Mouse (Mus musculus): ENCODE measurements around the gene Ripor3. TPM values are rescaled to one million over a fixed set of nuclear protein-coding genes. Genes with fewer than 3 reads are reported as not detected.
A peak's percentile ranks its signal among the peaks of the same experiment; 100 is the strongest.

The Ripor3 gene
- polyA plus RNA-seq, 1 experiment = 2.4 TPM

GRCm38 (mm10) chr2:167995870-167996635 is 14.4 kb downstream of the Ripor3 start:
- no peaks in the 10 kb centered on the region for H3K9me3 ChIP-seq (replicated peaks; ENCODE audit: control insufficient read depth, insufficient read depth, low read length, poor library complexity, severe bottlenecking)
- no peaks in the 10 kb centered on the region for H3K27me3 ChIP-seq (ENCODE audit: control insufficient read depth, insufficient read depth, low read length, poor library complexity, severe bottlenecking)
- H3K27ac ChIP-seq (ENCODE audit: insufficient read depth, low read length) = no peak overlapping the region
- H3K9ac ChIP-seq (ENCODE audit: low read depth, poor library complexity, severe bottlenecking) = no peak overlapping the region
- no peaks in the 10 kb centered on the region for H3K36me3 ChIP-seq (ENCODE audit: control insufficient read depth, insufficient read depth, low read length, poor library complexity, severe bottlenecking)
- H3K4me3 ChIP-seq (ENCODE audit: low read depth, low read length) = no peak overlapping the region
- no peak for TF ChIP-seq CTCF (IDR thresholded peaks at IDR 0.05; ENCODE audit: low read depth, low read length)
- no peak for TF ChIP-seq POLR2A (IDR thresholded peaks at IDR 0.05; ENCODE audit: insufficient read depth, low read length)
- no peak for TF ChIP-seq EP300 (IDR thresholded peaks at IDR 0.05; ENCODE audit: insufficient read depth, low read depth, low read length)
- H3K4me1 ChIP-seq (ENCODE audit: control insufficient read depth, insufficient read depth, low read length) = no peaks in the 10 kb centered on the region

GRCm38 (mm10) chr2:167993260-167993659 is 17.2 kb downstream of the Ripor3 start:
- Histone ChIP-seq H3K36me3 (ENCODE audit: control insufficient read depth, insufficient read depth, low read length, poor library complexity, severe bottlenecking) (no peaks in the 10 kb centered on the region), H3K27me3 (ENCODE audit: control insufficient read depth, insufficient read depth, low read length, poor library complexity, severe bottlenecking) (no peaks in the 10 kb centered on the region), H3K4me1 (ENCODE audit: control insufficient read depth, insufficient read depth, low read length) (no peaks in the 10 kb centered on the region), H3K9ac (ENCODE audit: low read depth, poor library complexity, severe bottlenecking) (no peak overlapping the region), H3K27ac (ENCODE audit: insufficient read depth, low read length) (no peak overlapping the region), H3K9me3 (replicated peaks; ENCODE audit: control insufficient read depth, insufficient read depth, low read length, poor library complexity, severe bottlenecking) (no peaks in the 10 kb centered on the region), H3K4me3 (ENCODE audit: low read depth, low read length) (no peak overlapping the region)
- TF ChIP-seq CTCF (IDR thresholded peaks at IDR 0.05; ENCODE audit: low read depth, low read length) (no peak), EP300 (IDR thresholded peaks at IDR 0.05; ENCODE audit: insufficient read depth, low read depth, low read length) (no peak), POLR2A (IDR thresholded peaks at IDR 0.05; ENCODE audit: insufficient read depth, low read length) (no peak)

- TF ChIP-seq POLR2A (IDR thresholded peaks at IDR 0.05; ENCODE audit: insufficient read depth, low read length) (no peak), EP300 (IDR thresholded peaks at IDR 0.05; ENCODE audit: insufficient read depth, low read depth, low read length) (no peak), CTCF (IDR thresholded peaks at IDR 0.05; ENCODE audit: low read depth, low read length) (no peak)
- no peaks in the 10 kb centered on the region for H3K36me3 ChIP-seq (ENCODE audit: control insufficient read depth, insufficient read depth, low read length, poor library complexity, severe bottlenecking)
- peak overlapping the region; percentile 22; the same call in 1 of the 2 replicates for H3K9ac ChIP-seq (ENCODE audit: low read depth, poor library complexity, severe bottlenecking)
- H3K4me3 ChIP-seq (ENCODE audit: low read depth, low read length) = peak overlapping the region; percentile 46
- H3K9me3 ChIP-seq (replicated peaks; ENCODE audit: control insufficient read depth, insufficient read depth, low read length, poor library complexity, severe bottlenecking) = no peaks in the 10 kb centered on the region
- no peaks in the 10 kb centered on the region for H3K27me3 ChIP-seq (ENCODE audit: control insufficient read depth, insufficient read depth, low read length, poor library complexity, severe bottlenecking)
- no peaks in the 10 kb centered on the region for H3K4me1 ChIP-seq (ENCODE audit: control insufficient read depth, insufficient read depth, low read length)
- no peak overlapping the region for H3K27ac ChIP-seq (ENCODE audit: insufficient read depth, low read length)
Measured at GRCm38 (mm10) chr2:167989310-167989709, 21.1 kb downstream of the Ripor3 start.

- Histone ChIP-seq H3K4me1 (ENCODE audit: control insufficient read depth, insufficient read depth, low read length) (no peaks in the 10 kb centered on the region), H3K9ac (ENCODE audit: low read depth, poor library complexity, severe bottlenecking) (no peak overlapping the region), H3K9me3 (replicated peaks; ENCODE audit: control insufficient read depth, insufficient read depth, low read length, poor library complexity, severe bottlenecking) (no peaks in the 10 kb centered on the region), H3K4me3 (ENCODE audit: low read depth, low read length) (no peak overlapping the region), H3K27me3 (ENCODE audit: control insufficient read depth, insufficient read depth, low read length, poor library complexity, severe bottlenecking) (no peaks in the 10 kb centered on the region), H3K27ac (ENCODE audit: insufficient read depth, low read length) (no peak overlapping the region), H3K36me3 (ENCODE audit: control insufficient read depth, insufficient read depth, low read length, poor library complexity, severe bottlenecking) (no peaks in the 10 kb centered on the region)
- TF ChIP-seq POLR2A (IDR thresholded peaks at IDR 0.05; ENCODE audit: insufficient read depth, low read length) = no peak
- no peak for TF ChIP-seq CTCF (IDR thresholded peaks at IDR 0.05; ENCODE audit: low read depth, low read length)
- TF ChIP-seq EP300 (IDR thresholded peaks at IDR 0.05; ENCODE audit: insufficient read depth, low read depth, low read length) = no peak
Measured at GRCm38 (mm10) chr2:167987640-167988039, 22.8 kb downstream of the Ripor3 start.

- Histone ChIP-seq H3K4me1 (ENCODE audit: control insufficient read depth, insufficient read depth, low read length) (no peaks in the 10 kb centered on the region), H3K9me3 (replicated peaks; ENCODE audit: control insufficient read depth, insufficient read depth, low read length, poor library complexity, severe bottlenecking) (no peaks in the 10 kb centered on the region), H3K9ac (ENCODE audit: low read depth, poor library complexity, severe bottlenecking) (no peak overlapping the region), H3K27me3 (ENCODE audit: control insufficient read depth, insufficient read depth, low read length, poor library complexity, severe bottlenecking) (no peaks in the 10 kb centered on the region), H3K27ac (ENCODE audit: insufficient read depth, low read length) (no peak overlapping the region), H3K4me3 (ENCODE audit: low read depth, low read length) (no peak overlapping the region), H3K36me3 (ENCODE audit: control insufficient read depth, insufficient read depth, low read length, poor library complexity, severe bottlenecking) (no peaks in the 10 kb centered on the region)
- no peak for TF ChIP-seq POLR2A (IDR thresholded peaks at IDR 0.05; ENCODE audit: insufficient read depth, low read length)
- TF ChIP-seq EP300 (IDR thresholded peaks at IDR 0.05; ENCODE audit: insufficient read depth, low read depth, low read length) = no peak
- peak; percentile 82 for TF ChIP-seq CTCF (IDR thresholded peaks at IDR 0.05; ENCODE audit: low read depth, low read length)
Measured at GRCm38 (mm10) chr2:167986762-167987161, 23.7 kb downstream of the Ripor3 start.

- no peaks in the 10 kb centered on the region for H3K9me3 ChIP-seq (replicated peaks; ENCODE audit: control insufficient read depth, insufficient read depth, low read length, poor library complexity, severe bottlenecking)
- H3K27ac ChIP-seq (ENCODE audit: insufficient read depth, low read length) = no peak overlapping the region
- no peak overlapping the region for H3K4me3 ChIP-seq (ENCODE audit: low read depth, low read length)
- TF ChIP-seq EP300 (IDR thresholded peaks at IDR 0.05; ENCODE audit: insufficient read depth, low read depth, low read length) = no peak
- peak; percentile 47 for TF ChIP-seq CTCF (IDR thresholded peaks at IDR 0.05; ENCODE audit: low read depth, low read length)
- no peaks in the 10 kb centered on the region for H3K36me3 ChIP-seq (ENCODE audit: control insufficient read depth, insufficient read depth, low read length, poor library complexity, severe bottlenecking)
- H3K27me3 ChIP-seq (ENCODE audit: control insufficient read depth, insufficient read depth, low read length, poor library complexity, severe bottlenecking) = no peaks in the 10 kb centered on the region
- H3K9ac ChIP-seq (ENCODE audit: low read depth, poor library complexity, severe bottlenecking) = no peak overlapping the region
- H3K4me1 ChIP-seq (ENCODE audit: control insufficient read depth, insufficient read depth, low read length) = no peaks in the 10 kb centered on the region
Measured at GRCm38 (mm10) chr2:167984946-167985345, 25.5 kb downstream of the Ripor3 start.
